Mouse (Mus musculus) limb, embryonic 15.5 days (tissue): ENCODE results near the gene Mageb16. TPM values are rescaled to one million over a fixed set of nuclear protein-coding genes. Genes with fewer than 3 reads are reported as not detected.

Source experiments
- ATAC-seq: fragments of 200-750 bp; cut with Nextera tagmentation; 2 replicates; pipeline ENCODE4 v1.8.0; 2017; ENCODE audit warnings: low read depth, moderate TSS enrichment; ENCODE audit not compliant: insufficient number of reproducible peaks, low FRiP score, low TSS enrichment
- H3K27ac ChIP-seq: fragments of 300-500 bp; sonication (generic); 2 replicates; pipeline ENCODE4 v1.5.1; 2015; ENCODE audit warnings: moderate library complexity, mild to moderate bottlenecking, inconsistent platforms
- H3K27me3 ChIP-seq: fragments of 300-500 bp; sonication (generic); 2 replicates; pipeline ENCODE4 v1.6.1; 2015; ENCODE audit warnings: inconsistent platforms
- H3K36me3 ChIP-seq: fragments of 300-500 bp; sonication (generic); 2 replicates; pipeline ENCODE4 v1.6.1; 2015; ENCODE audit warnings: inconsistent platforms
- H3K4me1 ChIP-seq: fragments of 300-500 bp; sonication (generic); 2 replicates; pipeline ENCODE4 v1.6.1; 2015; ENCODE audit warnings: inconsistent platforms
- H3K4me2 ChIP-seq: fragments of 300-500 bp; sonication (generic); 2 replicates; pipeline ENCODE4 v1.6.1; 2015; ENCODE audit warnings: mild to moderate bottlenecking, inconsistent platforms
- H3K4me3 ChIP-seq: fragments of 300-500 bp; sonication (generic); 2 replicates; pipeline ENCODE4 v1.5.1; 2015; ENCODE audit warnings: mild to moderate bottlenecking, inconsistent platforms
- H3K9ac ChIP-seq: fragments of 300-500 bp; sonication (generic); 2 replicates; pipeline ENCODE4 v1.6.1; 2015; ENCODE audit warnings: inconsistent platforms
- H3K9me3 ChIP-seq: fragments of 300-500 bp; sonication (generic); 2 replicates; pipeline ENCODE4 v1.6.1; 2016; ENCODE audit warnings: inconsistent platforms
- WGBS: fragments of 180-500 bp; shearing (Covaris S2); methylation state at CpG from one replicate; pipeline ENCODE4 v1.1.7; 2015; 5-methylcytosine and 5-hydroxymethylcytosine counted together
- polyA plus RNA-seq: library from polyadenylated mRNA; unstranded; fragments of >200 nt; fragmentation: Nextera tagmentation; extraction: Ambion mirVana; gene quantifications from 2 replicates; pipeline ENCODE4 v1.2.1, GENCODE M21; 2015

The Mageb16 gene
- 0.14 TPM in 1 of 2 replicates, not detected in the other for polyA plus RNA-seq

GRCm38 (mm10) chrX:79671411-79671810, at the start of gene Mageb16:
Gene Mageb16, minus strand, starts transcription at chrX:79671435.
- Histone ChIP-seq H3K4me1 (no peaks in the 10 kb centered on the region), H3K9ac (no peak within 1 kb of the TSS), H3K9me3 (no peaks in the 10 kb centered on the region), H3K27ac (no peak within 1 kb of the TSS), H3K4me2 (no peak within 1 kb of the TSS), H3K36me3 (no peaks in the 10 kb centered on the region), H3K4me3 (no peak within 1 kb of the TSS), H3K27me3 (no peaks in the 10 kb centered on the region)
- ATAC-seq: no peak
- WGBS: 66% methylated on average over 8 of the region's 8 CpGs

DNA sequence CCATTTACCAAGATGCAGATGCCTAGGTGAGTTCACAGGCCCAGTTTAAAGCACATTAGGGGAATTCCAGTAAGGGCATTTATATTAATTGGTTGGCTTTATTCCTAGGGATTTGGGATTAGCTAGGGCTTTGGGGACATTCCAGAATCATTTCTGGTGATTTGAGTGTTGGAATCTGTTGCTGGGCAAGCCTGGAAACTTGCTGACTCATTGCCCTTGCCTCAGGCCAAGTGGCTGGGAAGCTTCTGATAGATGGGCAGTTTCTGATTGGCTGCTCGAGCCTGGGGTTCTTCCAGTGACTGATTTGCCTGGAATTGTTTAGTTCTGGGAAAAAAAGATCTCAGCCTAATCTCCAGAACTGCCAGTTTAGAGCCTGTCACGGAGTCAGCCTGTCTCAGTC, 20.1 kb downstream of the Mageb16 start:
- WGBS: 32% methylated on average over 2 of the region's 2 CpGs
- ATAC-seq: no peak
- Histone ChIP-seq H3K36me3 (no peaks in the 10 kb centered on the region), H3K4me3 (no peak overlapping the region), H3K4me1 (no peaks in the 10 kb centered on the region), H3K27ac (no peak overlapping the region), H3K4me2 (no peak overlapping the region), H3K9me3 (no peaks in the 10 kb centered on the region), H3K9ac (no peak overlapping the region), H3K27me3 (no peaks in the 10 kb centered on the region)

DNA sequence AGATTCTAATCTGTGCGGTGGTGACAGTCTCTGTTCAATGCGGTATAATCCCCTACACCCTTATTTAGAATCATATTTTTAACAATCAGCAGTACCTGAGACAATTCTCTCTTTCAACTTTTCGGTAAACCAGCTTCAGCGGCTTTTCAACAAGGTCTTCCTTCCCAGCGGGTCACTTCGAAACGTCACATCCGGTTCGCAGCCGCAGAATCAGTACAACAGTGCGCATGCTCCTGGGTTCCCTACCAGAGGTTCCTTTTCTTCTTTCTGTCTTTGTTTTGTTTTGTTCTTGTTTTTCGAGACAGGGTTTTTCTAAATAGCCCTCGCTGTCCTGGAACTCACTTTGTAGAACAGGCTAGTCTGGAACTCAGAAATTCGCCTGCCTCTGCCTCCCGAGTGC, 35.8 kb downstream of the Mageb16 start:
- Histone ChIP-seq H3K27ac (no peak overlapping the region), H3K9me3 (no peaks in the 10 kb centered on the region), H3K4me2 (no peak overlapping the region), H3K9ac (no peak overlapping the region), H3K4me1 (no peaks in the 10 kb centered on the region), H3K27me3 (no peaks in the 10 kb centered on the region), H3K36me3 (no peaks in the 10 kb centered on the region), H3K4me3 (no peak overlapping the region)
- no peak for ATAC-seq
- WGBS: 87% methylated on average over 15 of the region's 15 CpGs

DNA sequence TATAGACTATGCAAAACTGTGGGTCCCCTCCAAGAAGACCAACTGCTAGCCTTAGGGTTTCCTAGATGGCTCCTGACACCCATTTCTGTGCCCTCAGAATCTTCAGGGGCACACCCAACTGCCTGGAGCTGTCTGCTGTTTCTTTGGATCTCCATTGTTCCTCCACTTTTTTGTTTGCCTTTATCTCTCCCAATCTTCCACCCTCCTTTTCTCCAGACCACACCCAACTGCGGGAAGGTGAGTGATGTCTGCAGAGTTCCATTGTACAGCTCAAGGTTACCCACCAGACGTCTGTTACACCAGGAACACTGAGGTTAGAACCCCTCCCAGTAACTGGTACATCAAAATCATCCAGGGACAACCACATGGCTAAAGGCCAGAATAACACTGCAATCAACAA, 64.8 kb downstream of the Mageb16 start:
- H3K4me3 ChIP-seq: no peak overlapping the region
- H3K4me2 ChIP-seq: no peak overlapping the region
- no peak for ATAC-seq
- no peaks in the 10 kb centered on the region for H3K4me1 ChIP-seq
- WGBS: 68% methylated on average over 2 of the region's 2 CpGs
- no peaks in the 10 kb centered on the region for H3K9me3 ChIP-seq
- no peak overlapping the region for H3K9ac ChIP-seq
- no peaks in the 10 kb centered on the region for H3K27me3 ChIP-seq
- H3K27ac ChIP-seq: no peak overlapping the region
- H3K36me3 ChIP-seq: no peaks in the 10 kb centered on the region

Other genes with a start within 250 kb of the Mageb16 start
- gene Gm7173, start 154.2 kb downstream of the Mageb16 start, polyA plus RNA-seq: 0.24 and 0.29 TPM in 2 replicates